Mouse (Mus musculus) kidney, embryonic 14.5 days (tissue): ENCODE measurements around the gene Gm32742. TPM values are rescaled to one million over a fixed set of nuclear protein-coding genes. Genes with fewer than 3 reads are reported as not detected.
A peak's percentile ranks its signal among the peaks of the same experiment; 100 is the strongest.

Experiments used
- ATAC-seq: fragments of 200-750 bp; cut with Nextera tagmentation; 2 replicates; pipeline ENCODE4 v1.8.0; 2017; ENCODE audit warnings: moderate number of reproducible peaks, mild to moderate bottlenecking, moderate TSS enrichment, moderate library complexity; ENCODE audit not compliant: low FRiP score, low TSS enrichment
- H3K27ac ChIP-seq: fragments of 300-500 bp; sonication (generic); 2 replicates; pipeline ENCODE4 v1.5.1; 2014; ENCODE audit warnings: low read depth, mild to moderate bottlenecking, low read length, moderate library complexity, mixed read lengths
- H3K27me3 ChIP-seq: fragments of 300-500 bp; sonication (generic); 2 replicates; pipeline ENCODE4 v1.6.1; 2014; ENCODE audit warnings: mild to moderate bottlenecking, low read length; ENCODE audit not compliant: control insufficient read depth, insufficient read depth
- H3K36me3 ChIP-seq: fragments of 300-500 bp; sonication (generic); 2 replicates; pipeline ENCODE4 v1.6.1; 2014; ENCODE audit warnings: low read length, mixed read lengths; ENCODE audit not compliant: control insufficient read depth, insufficient read depth
- H3K4me1 ChIP-seq: fragments of 300-500 bp; sonication (generic); 2 replicates; pipeline ENCODE4 v1.6.1; 2014; ENCODE audit warnings: low read length, mixed read lengths; ENCODE audit not compliant: control insufficient read depth, insufficient read depth
- H3K4me2 ChIP-seq: fragments of 300-500 bp; sonication (generic); replicated peaks from 2 replicates; pipeline ENCODE4 v1.6.1; 2014; ENCODE audit warnings: low read depth, mild to moderate bottlenecking, low read length
- H3K4me3 ChIP-seq: fragments of 300-500 bp; sonication (generic); 2 replicates; pipeline ENCODE4 v1.5.1; 2014; ENCODE audit warnings: mild to moderate bottlenecking, low read length
- H3K9ac ChIP-seq: fragments of 300-500 bp; sonication (generic); 2 replicates; pipeline ENCODE4 v1.6.1; 2014; ENCODE audit warnings: low read depth, mild to moderate bottlenecking, low read length, moderate library complexity
- H3K9me3 ChIP-seq: fragments of 300-500 bp; sonication (generic); 2 replicates; pipeline ENCODE4 v1.6.1; 2016; ENCODE audit warnings: low read length; ENCODE audit not compliant: control insufficient read depth
- WGBS: fragments of 180-500 bp; shearing (Covaris S2); extraction: QIAGEN DNeasy Blood & Tissue Kit; methylation state at CpG from one replicate; pipeline ENCODE4 v1.1.7; 2014; 5-methylcytosine and 5-hydroxymethylcytosine counted together
- microRNA counts: library from miRNA; unstranded; fragments of <30 nt; microRNA quantifications from one replicate; lab custom pipeline; 2017
- microRNA-seq: library from miRNA; unstranded; fragments of <30 nt; microRNA quantifications from one replicate; pipeline ENCODE4, GENCODE M21; 2016
- polyA plus RNA-seq: library from polyadenylated mRNA; unstranded; fragments of >200 nt; fragmentation: Nextera tagmentation; extraction: Ambion mirVana; gene quantifications from 2 replicates; pipeline ENCODE4 v1.2.1, GENCODE M21; 2014

The Gm32742 gene
- polyA plus RNA-seq, 1 experiment from 2014 or later = not detected

GRCm38 (mm10) chr9:51101756-51102425 lies 63.4 kb downstream of the Gm32742 start, which contains the start of gene 4833427G06Rik:
4833427G06Rik (minus strand) TSS chr9:51102078.
- 8% methylated on average over 27 of the region's 27 CpGs for WGBS
- ATAC-seq = peak; percentile 74
- H3K27me3 ChIP-seq = no peaks in the 10 kb centered on the region
- H3K27ac ChIP-seq = no peak within 1 kb of the TSS
- peak within 1 kb of the TSS; percentile 25 for H3K4me3 ChIP-seq
- peaks cover 6% of the 10 kb centered on the region; the same call in 1 of the 2 replicates for H3K4me1 ChIP-seq
- peak within 1 kb of the TSS; percentile 100 for H3K4me2 ChIP-seq
- no peaks in the 10 kb centered on the region for H3K9me3 ChIP-seq
- H3K9ac ChIP-seq = no peak within 1 kb of the TSS
- no peaks in the 10 kb centered on the region for H3K36me3 ChIP-seq

GRCm38 (mm10) chr9:51096306-51096705 lies 69.0 kb downstream of the Gm32742 start:
- Histone ChIP-seq H3K9ac (no peak overlapping the region), H3K36me3 (no peaks in the 10 kb centered on the region), H3K4me3 (no peak overlapping the region), H3K9me3 (no peaks in the 10 kb centered on the region), H3K4me2 (no peak overlapping the region), H3K27ac (no peak overlapping the region), H3K27me3 (no peaks in the 10 kb centered on the region), H3K4me1 (no peaks in the 10 kb centered on the region)
- no peak for ATAC-seq
- 57% methylated on average over 2 of the region's 2 CpGs for WGBS

GRCm38 (mm10) chr9:51093697-51094096 lies 71.6 kb downstream of the Gm32742 start:
- no peak for ATAC-seq
- no peak overlapping the region for H3K9ac ChIP-seq
- H3K4me2 ChIP-seq = no peak overlapping the region
- no peak overlapping the region for H3K27ac ChIP-seq
- no peak overlapping the region for H3K4me3 ChIP-seq
- no peaks in the 10 kb centered on the region for H3K4me1 ChIP-seq
- no peaks in the 10 kb centered on the region for H3K36me3 ChIP-seq
- no peaks in the 10 kb centered on the region for H3K27me3 ChIP-seq
- no peaks in the 10 kb centered on the region for H3K9me3 ChIP-seq
- 76% methylated on average over 5 of the region's 5 CpGs for WGBS

GRCm38 (mm10) chr9:51081614-51082013 lies 83.7 kb downstream of the Gm32742 start:
- 76% methylated on average over 5 of the region's 5 CpGs for WGBS
- H3K4me3 ChIP-seq = no peak overlapping the region

More at GRCm38 (mm10) chr9:51081614-51082013, 83.7 kb downstream of the Gm32742 start:
- peaks cover under 1% of the 10 kb centered on the region; the same call in 1 of the 2 replicates for H3K4me1 ChIP-seq
- no peak for ATAC-seq
- H3K4me2 ChIP-seq = no peak overlapping the region
- H3K27me3 ChIP-seq = no peaks in the 10 kb centered on the region
- no peaks in the 10 kb centered on the region for H3K9me3 ChIP-seq
- H3K36me3 ChIP-seq = no peaks in the 10 kb centered on the region
- no peak overlapping the region for H3K9ac ChIP-seq
- no peak overlapping the region for H3K27ac ChIP-seq

MicroRNAs within 50 kb of the gene (microRNA counts, 519-probe panel; counts per million panel counts)
- microRNA mmu-miR-34b-3p (lab: Ali Mortazavi, UCI) (not detected), microRNA mmu-miR-34b-5p (lab: Ali Mortazavi, UCI) (not detected), microRNA mmu-miR-34c (lab: Ali Mortazavi, UCI) (not detected)

Small RNAs within 50 kb of the gene (microRNA-seq; reads per million reads assigned to microRNA genes)
- 34.9 reads per million, percentile 42 among the genes with 10 or more reads in this experiment for gene Mir34b
- gene Mir34c = 693 reads per million, percentile 75 among the genes with 10 or more reads in this experiment

Other genes with a start within 250 kb of the Gm32742 start
- gene Sik2, start 156.4 kb downstream of the Gm32742 start, polyA plus RNA-seq = 11.4 and 17.9 TPM in 2 replicates
- gene Btg4, start 104.6 kb downstream of the Gm32742 start, polyA plus RNA-seq = not detected in 2 replicates
- gene Layn, start 88.4 kb downstream of the Gm32742 start, polyA plus RNA-seq = 5.4 and 7.6 TPM in 2 replicates
- not detected in 2 replicates for gene 4833427G06Rik, start 63.4 kb downstream of the Gm32742 start, polyA plus RNA-seq
- not detected in 2 replicates for gene Pou2af1, start 48.2 kb upstream of the Gm32742 start, polyA plus RNA-seq
- 2.8 and 5.2 TPM in 2 replicates for gene Colca2, start 113.1 kb upstream of the Gm32742 start, polyA plus RNA-seq
- not detected in 2 replicates for gene 1810046K07Rik, start 163.4 kb upstream of the Gm32742 start, polyA plus RNA-seq